19 mouse cellular contexts compared by ENCODE assay signal in the genomic region with DNA sequence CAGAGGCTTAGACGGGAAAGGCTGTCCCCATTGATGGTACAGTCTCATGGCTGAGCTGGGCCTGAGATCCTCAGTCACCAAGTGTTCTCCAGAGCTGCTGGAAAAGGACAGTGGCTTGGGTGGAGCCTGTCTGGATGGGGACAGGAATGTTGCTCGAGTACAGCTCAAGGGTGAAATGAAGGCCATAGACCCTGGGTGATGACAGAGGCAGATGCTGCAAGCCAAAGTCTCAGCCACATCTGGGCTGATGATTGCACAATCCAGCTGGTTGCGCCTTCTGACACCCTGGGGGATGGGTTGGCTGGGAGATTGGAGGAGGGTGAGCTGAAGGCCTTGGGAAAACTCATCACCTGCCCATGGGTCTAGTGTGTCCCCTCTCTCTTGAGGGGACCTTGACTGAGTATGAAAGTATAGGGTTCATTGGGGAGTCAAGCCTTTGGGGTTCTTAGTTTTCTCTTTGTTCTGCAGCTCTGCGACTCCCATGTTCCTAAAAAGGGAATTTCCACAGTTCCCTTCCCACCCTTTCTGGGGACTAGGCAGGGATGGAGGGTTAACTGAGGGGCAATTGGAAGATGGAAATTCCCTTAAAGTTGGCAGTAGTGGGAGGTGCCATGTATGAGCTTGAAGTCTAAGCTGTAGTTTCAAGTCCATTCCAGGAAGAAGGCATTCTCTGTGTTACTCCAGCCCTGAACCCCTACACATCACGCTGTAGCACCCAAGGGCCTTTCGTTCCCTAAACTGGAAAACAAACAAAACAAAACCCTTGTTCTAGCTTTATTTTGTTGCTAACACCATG.
DNase-seq lines count a peak whose midpoint lies in the region; ATAC-seq and TF ChIP-seq lines count a peak whose summit lies in the region.
"Had no signal": no experiment of that assay in that cellular context is flagged by ENCODE, and none has a peak within 500 bp of the region (broad histone marks: within the 10 kb centered on the region; RNA-seq: fewer than 3 reads in every experiment).

No protein-coding gene starts in this region.

- H3K79me2 ChIP-seq in C2C12 (ENCODE audit: control insufficient read depth, insufficient read depth): no peaks in the 10 kb centered on the region

- H3K79me3 ChIP-seq in C2C12 (ENCODE audit: low read depth): no peaks in the 10 kb centered on the region

- no peak overlapping the region for H3ac ChIP-seq in C2C12 (ENCODE audit: control insufficient read depth, insufficient read length, low read depth)

- ATAC-seq in cerebellum, adult (ENCODE audit: insufficient number of reproducible peaks, low FRiP score, low TSS enrichment): no peak
- ATAC-seq: intestine, embryonic 15.5 days; midbrain, embryonic 13.5 days had no signal

- no peak overlapping the region for H3K27ac ChIP-seq in gastrocnemius, adult 2 months
- H3K27ac ChIP-seq: embryonic facial prominence, embryonic 15.5 days; forebrain, embryonic 10.5 days; hindbrain, embryonic 14.5 days; intestine, embryonic 15.5 days; kidney, postnatal 0 days; layer of hippocampus, adult 2 months; limb, embryonic 10.5 days; liver, embryonic 13.5 days; midbrain, embryonic 13.5 days; stomach, embryonic 15.5 days had no signal

- peak; percentile 71 for DNase-seq in gastrocnemius, adult 2 months
- no peak for DNase-seq in gastrocnemius, postnatal 4 days (ENCODE audit: low spot score in 2 of 2)
- DNase-seq in gastrocnemius, postnatal 14 days: peak; percentile 41
- peak; percentile 51 for DNase-seq in lung, postnatal 14 days
- no peak for DNase-seq in c-Kit-positive CD71-positive TER-119-positive erythroid progenitor cells, embryonic 14.5 days (ENCODE audit: low spot score)
- DNase-seq: cerebellum, adult 9-11 months; liver, embryonic 13.5 days; thymus, adult 2 months had no signal

- no peak overlapping the region for H3K4me3 ChIP-seq in gastrocnemius, adult 2 months
- no peak overlapping the region for H3K4me3 ChIP-seq in C2C12 (ENCODE audit: insufficient read depth, poor library complexity, severe bottlenecking)
- H3K4me3 ChIP-seq: embryonic facial prominence, embryonic 15.5 days; forebrain, embryonic 10.5 days; intestine, embryonic 15.5 days; layer of hippocampus, adult 2 months; limb, embryonic 10.5 days; liver, embryonic 13.5 days; midbrain, embryonic 13.5 days; stomach, embryonic 15.5 days had no signal

- no peaks in the 10 kb centered on the region for H3K36me3 ChIP-seq in C2C12 (ENCODE audit: control insufficient read depth, insufficient read depth)
- H3K36me3 ChIP-seq: embryonic facial prominence, embryonic 15.5 days; forebrain, embryonic 10.5 days; intestine, embryonic 15.5 days; limb, embryonic 10.5 days; liver, embryonic 13.5 days; midbrain, embryonic 13.5 days; stomach, embryonic 15.5 days had no signal

- TF ChIP-seq CTCF in gastrocnemius, adult 2 months (IDR thresholded peaks at IDR 0.05): no peak
- TF ChIP-seq CTCF in C2C12 (IDR thresholded peaks at IDR 0.05; ENCODE audit: control insufficient read depth, insufficient read depth, insufficient read length): no peak

- H3K27me3 ChIP-seq in C2C12 (ENCODE audit: control insufficient read depth, insufficient read depth, insufficient read length): no peaks in the 10 kb centered on the region
- H3K27me3 ChIP-seq: embryonic facial prominence, embryonic 15.5 days; intestine, embryonic 15.5 days; midbrain, embryonic 13.5 days; stomach, embryonic 15.5 days had no signal

- intact Hi-C loops in gastrocnemius, adult 2 months (cut with DNase I): no loop called here
- intact Hi-C loops in gastrocnemius, postnatal 14 days (cut with DNase I; ENCODE audit: low total_unique reads): no loop called here

TF ChIP-seq in C2C12, 6 proteins besides CTCF, POLR2A, EP300 and RAD21:
- no peak for TF ChIP-seq MAX (IDR thresholded peaks at IDR 0.05)
- no peak for TF ChIP-seq FOSL1 (IDR thresholded peaks at IDR 0.05; ENCODE audit: insufficient read depth, low read length, poor library complexity, severe bottlenecking)
- no peak for TF ChIP-seq MYOG (IDR thresholded peaks at IDR 0.05; ENCODE audit: control insufficient read depth, extremely low read depth, insufficient read length)
- TF ChIP-seq USF1 (IDR thresholded peaks at IDR 0.05; ENCODE audit: low read depth): no peak
- peak; percentile 80 for TF ChIP-seq CEBPB (IDR thresholded peaks at IDR 0.05; ENCODE audit: low read depth)
TF ChIP-seq in C2C12: peak in this region for 1.

Comparison
In these comparisons a context has a peak if more than half of its experiments do, and no peak if none do; other contexts are left out.
1. DNase-seq: peak in gastrocnemius, adult 2 months (single experiment), gastrocnemius, postnatal 14 days (single experiment) and lung, postnatal 14 days (single experiment); none in gastrocnemius, postnatal 4 days (0 of 2) and c-Kit-positive CD71-positive TER-119-positive erythroid progenitor cells, embryonic 14.5 days (single experiment).